Mouse (Mus musculus) cerebral cortex, adult 2 months (tissue): ENCODE data around the gene Mien1.

ENCODE experiments used
- WGBS: fragments of 180-500 bp; shearing (Covaris S2); methylation state at CpG from one replicate; pipeline ENCODE4 v1.1.7; 2018; 5-methylcytosine and 5-hydroxymethylcytosine counted together

The Mien1 gene

GRCm38 (mm10) chr11:98426592-98426991 lies 12.2 kb downstream of the Mien1 start:
- WGBS: 94% methylated on average over 7 of the region's 7 CpGs

GRCm38 (mm10) chr11:98418939-98419547 lies 19.7 kb downstream of the Mien1 start:
- 73% methylated on average over 10 of the region's 10 CpGs for WGBS

GRCm38 (mm10) chr11:98418273-98418672 lies 20.5 kb downstream of the Mien1 start:
- WGBS: 33% methylated on average over 5 of the region's 6 CpGs

- WGBS: 78% methylated on average over 1 of the region's 1 CpGs
Observed at GRCm38 (mm10) chr11:98417074-98417473, 21.7 kb downstream of the Mien1 start.

GRCm38 (mm10) chr11:98414162-98414561 lies 24.6 kb downstream of the Mien1 start:
- 52% methylated on average over 2 of the region's 2 CpGs for WGBS

GRCm38 (mm10) chr11:98413731-98414130 lies 25.1 kb downstream of the Mien1 start:
- WGBS: 23% methylated on average over 7 of the region's 7 CpGs

- under 1% methylated on average over 40 of the region's 40 CpGs for WGBS
Observed at GRCm38 (mm10) chr11:98412797-98413301, 25.9 kb downstream of the Mien1 start.

- under 1% methylated on average over 49 of the region's 49 CpGs for WGBS
Observed at GRCm38 (mm10) chr11:98412273-98412796, 26.5 kb downstream of the Mien1 start, which contains the start of gene Erbb2. TSS of gene Erbb2 (plus strand) at chr11:98412470.

- 12% methylated on average over 9 of the region's 10 CpGs for WGBS
Observed at GRCm38 (mm10) chr11:98409341-98409822, 29.4 kb downstream of the Mien1 start.

GRCm38 (mm10) chr11:98408872-98409271 lies 29.9 kb downstream of the Mien1 start:
- WGBS: 78% methylated on average over 8 of the region's 8 CpGs

GRCm38 (mm10) chr11:98406621-98407020 lies 32.2 kb downstream of the Mien1 start:
- 71% methylated on average over 6 of the region's 6 CpGs for WGBS

- 59% methylated on average over 3 of the region's 3 CpGs for WGBS
Observed at GRCm38 (mm10) chr11:98400816-98401215, 38.0 kb downstream of the Mien1 start.

GRCm38 (mm10) chr11:98400161-98400726 lies 38.5 kb downstream of the Mien1 start, which contains the start of gene Pgap3:
TSS of gene Pgap3 (minus strand) at chr11:98400490.
- under 1% methylated on average over 40 of the region's 40 CpGs for WGBS

- WGBS: 90% methylated on average over 7 of the region's 7 CpGs
Observed at GRCm38 (mm10) chr11:98397946-98398345, 40.8 kb downstream of the Mien1 start.

- WGBS: 51% methylated on average over 4 of the region's 4 CpGs
Observed at GRCm38 (mm10) chr11:98395041-98395440, 43.8 kb downstream of the Mien1 start.

- 40% methylated on average over 6 of the region's 6 CpGs for WGBS
Observed at GRCm38 (mm10) chr11:98394301-98394700, 44.5 kb downstream of the Mien1 start.

- 74% methylated on average over 6 of the region's 6 CpGs for WGBS
Observed at GRCm38 (mm10) chr11:98393317-98393716, 45.5 kb downstream of the Mien1 start.

GRCm38 (mm10) chr11:98392645-98393044 lies 46.1 kb downstream of the Mien1 start:
- 83% methylated on average over 4 of the region's 4 CpGs for WGBS

- 41% methylated on average over 8 of the region's 8 CpGs for WGBS
Observed at GRCm38 (mm10) chr11:98392034-98392433, 46.8 kb downstream of the Mien1 start.

- 65% methylated on average over 12 of the region's 12 CpGs for WGBS
Observed at GRCm38 (mm10) chr11:98390141-98390540, 48.6 kb downstream of the Mien1 start.

GRCm38 (mm10) chr11:98389221-98389780 lies 49.5 kb downstream of the Mien1 start:
- WGBS: 26% methylated on average over 9 of the region's 9 CpGs

GRCm38 (mm10) chr11:98388282-98388681 lies 50.5 kb downstream of the Mien1 start:
- 69% methylated on average over 10 of the region's 10 CpGs for WGBS
